Mouse (Mus musculus) myocyte (in vitro differentiated cells): ENCODE data around the gene Ugt1a9.

Source experiments
- E2F4 ChIP-seq: IDR thresholded peaks from one replicate; pipeline ENCODE4 v1.6.1; 2011; ENCODE audit warnings: mild to moderate bottlenecking, control low read depth, moderate library complexity; ENCODE audit not compliant: insufficient read depth
- MAX ChIP-seq: IDR thresholded peaks from one replicate; pipeline ENCODE4 v1.6.1; 2011; ENCODE audit warnings: low read depth, mild to moderate bottlenecking, control low read depth
- MYOG ChIP-seq, 3 experiments: IDR thresholded peaks; one replicate each; pipeline ENCODE4 v1.6.1; 2011; ENCODE audit warnings: control low read depth in 2 of 3, low read depth in 2 of 3, mild to moderate bottlenecking in 2 of 3; ENCODE audit not compliant: insufficient read length in 2 of 3, control insufficient read depth in 1 of 3, insufficient read depth in 1 of 3
- POLR2A ChIP-seq: IDR thresholded peaks from one replicate; pipeline ENCODE4 v1.6.1; 2011; ENCODE audit warnings: low read depth, mild to moderate bottlenecking, control low read depth, moderate library complexity; ENCODE audit not compliant: insufficient read length
- POLR2AphosphoS2 ChIP-seq: IDR thresholded peaks from one replicate; pipeline ENCODE4 v1.6.1; 2011; ENCODE audit warnings: low read depth, control low read depth; ENCODE audit not compliant: insufficient read length
- TCF12 ChIP-seq: IDR thresholded peaks from one replicate; pipeline ENCODE4 v1.6.1; 2011; ENCODE audit warnings: mild to moderate bottlenecking, control low read depth; ENCODE audit not compliant: poor library complexity, insufficient read depth, severe bottlenecking
- USF1 ChIP-seq: IDR thresholded peaks from one replicate; pipeline ENCODE4 v1.6.1; 2011; ENCODE audit warnings: low read depth, mild to moderate bottlenecking, control low read depth, moderate library complexity

DNA sequence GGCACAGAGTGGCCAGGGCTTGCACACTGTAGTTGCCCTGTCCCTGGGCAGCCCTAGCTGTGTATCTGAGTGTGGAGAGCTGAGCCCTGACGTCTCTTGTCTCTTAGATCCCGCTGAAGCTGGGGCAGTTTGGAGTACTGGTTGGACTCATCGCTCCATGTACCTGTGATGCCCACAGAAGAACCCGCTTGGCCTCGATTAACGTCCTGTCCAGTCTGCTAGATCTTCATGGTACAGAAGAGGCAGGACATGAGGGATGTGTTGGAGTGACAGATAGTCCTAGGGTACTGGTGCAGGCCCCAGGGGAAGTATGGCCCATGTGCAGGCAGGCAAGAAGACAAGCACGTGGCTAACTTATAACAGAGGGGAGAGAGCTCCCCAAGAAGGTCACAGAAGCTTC is 179.0 kb downstream of the Ugt1a9 start:
- TF ChIP-seq POLR2A (no peak), TCF12 (no peak), POLR2AphosphoS2 (no peak), USF1 (no peak), MYOG (IDR thresholded peaks at IDR 0.05; ENCODE audit: control insufficient read depth in 1 of 3, insufficient read depth in 1 of 3, insufficient read length in 2 of 3, low read depth in 2 of 3) (no peak), E2F4 (no peak), MAX (no peak)
